Mouse (Mus musculus) heart, adult 2 months (tissue): ENCODE measurements around the gene Chrna1. TPM values are rescaled to one million over a fixed set of nuclear protein-coding genes. Genes with fewer than 3 reads are reported as not detected.

Experiments used
- DNase-seq, 2 experiments: peaks; one replicate each; pipeline ENCODE4 v3.0.0; 2021
- H3K27ac ChIP-seq: fragments of 200-600 bp; 2 replicates; pipeline ENCODE4 v1.8.1; 2022
- H3K27me3 ChIP-seq: fragments of 200-500 bp; 2 replicates; pipeline ENCODE4 v1.6.1; 2012; ENCODE audit warnings: mild to moderate bottlenecking, low read length, inconsistent platforms, mixed read lengths; ENCODE audit not compliant: control insufficient read depth, insufficient read depth
- H3K36me3 ChIP-seq: fragments of 200-500 bp; 2 replicates; pipeline ENCODE4 v1.6.1; 2012; ENCODE audit warnings: low read length, inconsistent platforms; ENCODE audit not compliant: control insufficient read depth, insufficient read depth
- H3K4me1 ChIP-seq: fragments of 200-500 bp; 2 replicates; pipeline ENCODE4 v1.6.1; 2011; ENCODE audit warnings: low read length; ENCODE audit not compliant: control insufficient read depth, insufficient read depth
- H3K4me3 ChIP-seq: fragments of 200-600 bp; 2 replicates; pipeline ENCODE4 v1.8.1; 2022
- H3K79me2 ChIP-seq: fragments of 200-500 bp; replicated peaks from 2 replicates; pipeline ENCODE4 v1.6.1; 2012; ENCODE audit warnings: mild to moderate bottlenecking, inconsistent platforms, low read length, moderate library complexity, mixed read lengths; ENCODE audit not compliant: control insufficient read depth, insufficient read depth
- H3K9ac ChIP-seq: fragments of 200-500 bp; 2 replicates; pipeline ENCODE4 v1.6.1; 2012; ENCODE audit warnings: low read depth, mild to moderate bottlenecking, control low read depth, inconsistent platforms, low read length, mixed read lengths
- CTCF ChIP-seq: fragments of 200-600 bp; IDR thresholded peaks from 2 replicates; pipeline ENCODE4 v1.8.1; 2022; ENCODE audit warnings: antibody characterized with exemption, mild to moderate bottlenecking, moderate library complexity
- EP300 ChIP-seq: fragments of 200-500 bp; IDR thresholded peaks from 2 replicates; pipeline ENCODE4 v1.6.1; 2011; ENCODE audit warnings: low read depth, low read length, control low read depth; ENCODE audit not compliant: insufficient read depth
- POLR2A ChIP-seq: fragments of 200-500 bp; IDR thresholded peaks from 2 replicates; pipeline ENCODE4 v1.6.1; 2011; ENCODE audit warnings: mild to moderate bottlenecking, low read depth, low read length, control low read depth; ENCODE audit not compliant: insufficient read depth
- WGBS: fragments of 180-500 bp; shearing (Covaris S2); methylation state at CpG from one replicate; pipeline ENCODE4 v1.1.7; 2018; 5-methylcytosine and 5-hydroxymethylcytosine counted together
- intact Hi-C: fragments of 180-260 bp; cut with DNase I; formaldehyde crosslinking; loops from one replicate; pipeline ENCODE4 v1.15.1; 2025
- polyA plus RNA-seq: library from polyadenylated mRNA; depleted of rRNA; stranded (reverse); fragments of >200 nt; gene quantifications from 2 replicates; pipeline ENCODE4 v1.2.3, GENCODE M21; 2012
- total RNA-seq, 2 experiments: library from RNA; stranded (reverse); gene quantifications; 2 replicates each; pipeline ENCODE4 v1.2.3; 2021

Chrna1 gene
- total and polyA plus RNA-seq, 3 experiments = 0.04 TPM; not detected in 2

DNA sequence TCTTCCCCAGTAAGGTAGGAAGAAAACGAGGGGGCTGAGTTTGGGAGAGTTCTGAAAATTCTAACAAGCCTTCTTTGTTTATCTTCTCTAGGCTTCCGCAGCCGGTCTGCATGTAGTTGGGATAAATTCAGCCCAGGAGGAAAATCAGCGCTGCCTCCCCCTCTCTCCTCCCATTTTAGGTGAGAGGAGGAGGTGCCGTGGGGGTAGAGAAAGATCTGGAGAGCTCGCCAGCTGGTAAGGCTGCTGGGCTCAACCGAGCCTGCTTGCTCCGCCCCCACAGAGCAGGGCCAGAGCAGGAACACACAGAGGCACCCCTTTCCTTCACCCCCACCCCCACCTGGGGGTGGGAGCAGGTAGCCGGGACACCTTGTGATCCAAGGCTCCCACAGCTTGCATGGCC lies 16.6 kb upstream of the Chrna1 start:
- no peak overlapping the region for H3K9ac ChIP-seq
- H3K36me3 ChIP-seq = no peaks in the 10 kb centered on the region
- no peaks in the 10 kb centered on the region for H3K79me2 ChIP-seq
- H3K27ac ChIP-seq = no peak overlapping the region; the same call in 1 of the 2 replicates
- H3K4me1 ChIP-seq = peaks cover 10% of the 10 kb centered on the region
- 6% methylated on average over 9 of the region's 9 CpGs for WGBS
- DNase-seq = peak in 1 of 2 experiments; percentile 37
- TF ChIP-seq CTCF (no peak), POLR2A (no peak), EP300 (no peak)
- H3K27me3 ChIP-seq = no peaks in the 10 kb centered on the region
- peak overlapping the region; percentile 29; the same call in 1 of the 2 replicates for H3K4me3 ChIP-seq
- intact Hi-C loops = no loop called here

GRCm38 (mm10) chr2:73596326-73596725 lies 16.2 kb upstream of the Chrna1 start:
- intact Hi-C loops = no loop called here
- 60% methylated on average over 5 of the region's 5 CpGs for WGBS
- no peak for DNase-seq
- H3K27ac ChIP-seq = no peak overlapping the region; the same call in 1 of the 2 replicates
- H3K79me2 ChIP-seq = no peaks in the 10 kb centered on the region
- H3K9ac ChIP-seq = no peak overlapping the region
- no peaks in the 10 kb centered on the region for H3K27me3 ChIP-seq
- TF ChIP-seq CTCF (no peak), EP300 (no peak), POLR2A (no peak)
- no peaks in the 10 kb centered on the region for H3K36me3 ChIP-seq
- peak overlapping the region; percentile 29; the same call in 1 of the 2 replicates for H3K4me3 ChIP-seq
- peaks cover 12% of the 10 kb centered on the region for H3K4me1 ChIP-seq

DNA sequence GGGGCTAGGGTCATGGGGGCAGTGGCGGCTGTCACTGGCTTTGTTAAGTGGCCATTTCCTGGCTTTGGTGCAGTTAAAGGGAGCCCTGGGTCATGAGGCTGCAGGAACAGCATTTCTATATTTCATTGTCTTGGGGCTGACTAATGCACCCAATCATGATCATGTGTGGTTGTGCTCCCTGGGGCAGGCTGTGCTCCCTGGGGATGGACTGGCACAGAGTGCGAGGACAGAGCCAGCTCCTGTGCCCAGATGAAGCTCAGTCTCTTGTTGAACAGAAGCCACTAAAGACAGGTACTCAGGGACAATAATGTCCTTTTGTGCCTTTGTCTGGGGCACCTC lies 12.9 kb upstream of the Chrna1 start:
- DNase-seq = no peak
- H3K27ac ChIP-seq = peak overlapping the region; percentile 84
- H3K9ac ChIP-seq = no peak overlapping the region
- intact Hi-C loops = no loop called here
- no peaks in the 10 kb centered on the region for H3K36me3 ChIP-seq
- no peaks in the 10 kb centered on the region for H3K27me3 ChIP-seq
- TF ChIP-seq POLR2A = no peak
- no peak for TF ChIP-seq CTCF
- TF ChIP-seq EP300 = no peak
- no peak overlapping the region for H3K4me3 ChIP-seq
- 51% methylated on average over 2 of the region's 2 CpGs for WGBS
- H3K79me2 ChIP-seq = no peaks in the 10 kb centered on the region
- H3K4me1 ChIP-seq = peaks cover 12% of the 10 kb centered on the region

DNA sequence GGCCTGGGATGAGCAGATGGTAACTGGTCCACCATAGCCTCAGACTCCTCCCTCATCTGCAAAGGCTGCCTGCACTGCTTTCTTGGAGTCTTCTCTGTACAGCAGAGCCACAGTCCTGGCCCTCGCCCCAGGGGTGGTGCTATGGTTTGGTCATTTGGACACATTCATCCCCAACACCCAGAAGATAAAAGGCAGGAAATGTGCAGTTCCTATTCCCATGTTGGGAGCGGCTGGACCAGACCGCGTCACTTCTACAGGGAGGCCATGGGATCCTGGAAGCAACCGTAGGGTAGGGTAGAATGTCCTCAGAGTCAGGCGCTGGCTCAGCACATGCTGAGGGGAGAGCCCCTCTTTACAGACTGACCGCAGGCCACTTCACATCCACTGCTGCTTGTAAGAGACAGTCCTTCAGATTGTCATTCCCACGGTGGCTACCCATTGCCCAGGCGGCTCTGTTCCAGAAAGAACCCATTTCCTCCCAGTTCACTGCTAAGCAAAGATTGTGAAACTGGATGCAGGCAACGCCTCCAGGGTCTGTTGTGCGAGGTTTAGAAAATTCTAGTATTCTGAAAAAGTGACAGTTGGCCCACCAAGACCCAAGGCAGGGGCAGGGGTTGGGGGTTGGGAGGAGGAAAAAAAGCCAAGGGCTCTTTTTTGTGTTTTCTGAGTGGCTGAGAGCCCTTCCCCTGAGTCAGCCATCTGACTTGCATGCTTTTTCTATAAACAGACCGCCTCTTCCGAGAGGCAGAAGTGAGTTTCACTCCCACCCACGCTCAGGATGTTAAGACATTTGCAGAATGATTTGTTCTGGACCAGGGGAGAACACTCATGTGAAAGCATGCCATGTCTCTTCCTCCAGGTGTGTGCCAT lies 12.3 kb upstream of the Chrna1 start:
- Histone ChIP-seq H3K4me1 (peaks cover 12% of the 10 kb centered on the region), H3K27ac (peak overlapping the region; percentile 84), H3K9ac (peak overlapping the region; percentile 49; the same call in 1 of the 2 replicates), H3K79me2 (no peaks in the 10 kb centered on the region), H3K27me3 (no peaks in the 10 kb centered on the region), H3K36me3 (no peaks in the 10 kb centered on the region), H3K4me3 (peak overlapping the region; percentile 19; the same call in 1 of the 2 replicates)
- intact Hi-C loops = no loop called here
- TF ChIP-seq EP300 (0 out of 2 replicates have a peak, but pooled peaks have one; percentile 54), POLR2A (peak; percentile 63), CTCF (no peak)
- 35% methylated on average over 14 of the region's 14 CpGs for WGBS
- peak; percentile 77 to 85 for DNase-seq

DNA sequence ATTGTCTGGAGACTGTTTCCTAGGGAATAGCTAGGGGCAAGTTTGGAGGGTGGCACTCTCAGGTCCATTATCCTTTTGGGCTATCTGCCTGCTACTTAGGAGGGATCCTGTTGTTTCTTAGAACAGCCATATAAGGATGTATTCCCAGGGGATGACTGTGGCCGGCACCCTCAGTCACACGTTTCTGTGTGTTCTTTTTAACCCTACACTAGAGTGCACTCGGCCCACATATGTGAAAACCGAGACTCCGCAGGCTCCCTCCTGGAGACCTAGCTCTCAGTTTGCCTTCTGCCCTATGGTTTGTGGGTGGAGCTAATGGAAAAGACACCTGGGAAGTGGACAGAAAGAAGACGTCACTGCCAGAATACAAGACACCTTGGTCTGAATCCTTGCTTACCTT lies 11.1 kb upstream of the Chrna1 start:
- Histone ChIP-seq H3K27me3 (no peaks in the 10 kb centered on the region), H3K79me2 (no peaks in the 10 kb centered on the region), H3K27ac (no peak overlapping the region; the same call in 1 of the 2 replicates), H3K4me1 (peaks cover 12% of the 10 kb centered on the region), H3K36me3 (no peaks in the 10 kb centered on the region), H3K4me3 (no peak overlapping the region), H3K9ac (no peak overlapping the region)
- 65% methylated on average over 6 of the region's 6 CpGs for WGBS
- TF ChIP-seq CTCF (no peak), POLR2A (no peak), EP300 (no peak)
- intact Hi-C loops = no loop called here
- DNase-seq = no peak

GRCm38 (mm10) chr2:73590106-73590505 lies 10.0 kb upstream of the Chrna1 start:
- no peak overlapping the region for H3K4me3 ChIP-seq
- H3K4me1 ChIP-seq = peaks cover 13% of the 10 kb centered on the region
- H3K27ac ChIP-seq = no peak overlapping the region
- intact Hi-C loops = no loop called here
- WGBS = 46% methylated on average over 12 of the region's 12 CpGs
- H3K79me2 ChIP-seq = no peaks in the 10 kb centered on the region
- H3K36me3 ChIP-seq = no peaks in the 10 kb centered on the region
- no peak overlapping the region for H3K9ac ChIP-seq
- H3K27me3 ChIP-seq = no peaks in the 10 kb centered on the region
- no peak for TF ChIP-seq EP300
- TF ChIP-seq POLR2A = no peak
- no peak for TF ChIP-seq CTCF
- DNase-seq = no peak
